Mouse (Mus musculus) forebrain, embryonic 12.5 days (tissue): ENCODE measurements around the gene Casp9. TPM values are rescaled to one million over a fixed set of nuclear protein-coding genes. Genes with fewer than 3 reads are reported as not detected.

Experiments
- ATAC-seq: fragments of 200-750 bp; cut with Nextera tagmentation; 2 replicates; pipeline ENCODE4 v1.8.0; 2017; ENCODE audit warnings: moderate TSS enrichment; ENCODE audit not compliant: low FRiP score
- H3K27ac ChIP-seq: fragments of 300-500 bp; sonication (generic); 2 replicates; pipeline ENCODE4 v1.5.1; 2016; ENCODE audit warnings: mild to moderate bottlenecking
- H3K27me3 ChIP-seq: fragments of 300-500 bp; sonication (generic); 2 replicates; pipeline ENCODE4 v1.6.1; 2016; ENCODE audit warnings: mild to moderate bottlenecking
- H3K36me3 ChIP-seq: fragments of 300-500 bp; sonication (generic); replicated peaks from 2 replicates; pipeline ENCODE4 v1.6.1; 2016; ENCODE audit warnings: mild to moderate bottlenecking
- H3K4me1 ChIP-seq: fragments of 300-500 bp; sonication (generic); 2 replicates; pipeline ENCODE4 v1.6.1; 2016
- H3K4me2 ChIP-seq: fragments of 300-500 bp; sonication (generic); 2 replicates; pipeline ENCODE4 v1.6.1; 2016; ENCODE audit warnings: mild to moderate bottlenecking, moderate library complexity
- H3K4me3 ChIP-seq: fragments of 300-500 bp; sonication (generic); replicated peaks from 2 replicates; pipeline ENCODE4 v1.5.1; 2016; ENCODE audit warnings: mild to moderate bottlenecking
- H3K9ac ChIP-seq: fragments of 300-500 bp; sonication (generic); 2 replicates; pipeline ENCODE4 v1.6.1; 2016; ENCODE audit warnings: mild to moderate bottlenecking
- H3K9me3 ChIP-seq: fragments of 300-500 bp; sonication (generic); 2 replicates; pipeline ENCODE4 v1.6.1; 2016
- WGBS: fragments of 180-500 bp; shearing (Covaris S2); methylation state at CpG from one replicate; pipeline ENCODE4 v1.1.7; 2016; 5-methylcytosine and 5-hydroxymethylcytosine counted together
- polyA plus RNA-seq: library from polyadenylated mRNA; unstranded; fragments of >200 nt; fragmentation: Nextera tagmentation; extraction: Ambion mirVana; gene quantifications from 2 replicates; pipeline ENCODE4 v1.2.1, GENCODE M21; 2016

Casp9 gene
- polyA plus RNA-seq, 1 experiment from 2014 or later, result 20.4 TPM

- ATAC-seq, result no peak
- no peaks in the 10 kb centered on the region for H3K27me3 ChIP-seq
- H3K9me3 ChIP-seq, result no peaks in the 10 kb centered on the region
- H3K36me3 ChIP-seq, result peaks cover 44% of the 10 kb centered on the region
- no peak overlapping the region for H3K27ac ChIP-seq
- no peak overlapping the region for H3K9ac ChIP-seq
- H3K4me1 ChIP-seq, result peaks cover 9% of the 10 kb centered on the region
- H3K4me3 ChIP-seq, result no peak overlapping the region
- WGBS, result 82% methylated on average over 6 of the region's 6 CpGs
- no peak overlapping the region for H3K4me2 ChIP-seq
These were observed 6.4 kb upstream of the Casp9 start for GRCm38 (mm10) chr4:141787046-141787445.

GRCm38 (mm10) chr4:141787462-141787861 is 6.0 kb upstream of the Casp9 start:
- Histone ChIP-seq H3K4me3 (no peak overlapping the region), H3K4me1 (peaks cover 9% of the 10 kb centered on the region), H3K4me2 (no peak overlapping the region), H3K27ac (no peak overlapping the region), H3K9ac (no peak overlapping the region), H3K36me3 (peaks cover 40% of the 10 kb centered on the region), H3K9me3 (no peaks in the 10 kb centered on the region), H3K27me3 (no peaks in the 10 kb centered on the region)
- WGBS, result 91% methylated on average over 7 of the region's 7 CpGs
- ATAC-seq, result no peak

- no peaks in the 10 kb centered on the region for H3K27me3 ChIP-seq
- H3K27ac ChIP-seq, result peak overlapping the region; percentile 72; the same call in 1 of the 2 replicates
- H3K4me3 ChIP-seq, result peak overlapping the region; percentile 96
- peak overlapping the region; percentile 81 for H3K4me2 ChIP-seq
- no peak for ATAC-seq
- H3K36me3 ChIP-seq, result peaks cover 20% of the 10 kb centered on the region
- peaks cover 20% of the 10 kb centered on the region for H3K4me1 ChIP-seq
- WGBS, result 55% methylated on average over 3 of the region's 3 CpGs
- no peaks in the 10 kb centered on the region for H3K9me3 ChIP-seq
- peak overlapping the region; percentile 94 for H3K9ac ChIP-seq
These were observed 3.7 kb upstream of the Casp9 start for GRCm38 (mm10) chr4:141789564-141790218.

- under 1% methylated on average over 41 of the region's 42 CpGs for WGBS
- H3K9me3 ChIP-seq, result no peaks in the 10 kb centered on the region
- H3K4me3 ChIP-seq, result peak within 1 kb of the TSS; percentile 96
- H3K36me3 ChIP-seq, result peaks cover 16% of the 10 kb centered on the region
- H3K4me1 ChIP-seq, result peaks cover 28% of the 10 kb centered on the region
- peak within 1 kb of the TSS; percentile 94 for H3K9ac ChIP-seq
- H3K27ac ChIP-seq, result peak within 1 kb of the TSS; percentile 72
- peak; percentile 89 for ATAC-seq
- peak within 1 kb of the TSS; percentile 81 for H3K4me2 ChIP-seq
- no peaks in the 10 kb centered on the region for H3K27me3 ChIP-seq
These were observed 2.9 kb upstream of the Casp9 start, which contains the start of gene Dnajc16 for GRCm38 (mm10) chr4:141790524-141790990. TSS of gene Dnajc16 (minus strand) at chr4:141790931.

GRCm38 (mm10) chr4:141791486-141791885 is 1.9 kb upstream of the Casp9 start:
- Histone ChIP-seq H3K36me3 (peaks cover 11% of the 10 kb centered on the region), H3K27ac (no peak overlapping the region), H3K9ac (no peak overlapping the region), H3K4me2 (no peak overlapping the region), H3K4me1 (peaks cover 32% of the 10 kb centered on the region), H3K9me3 (no peaks in the 10 kb centered on the region), H3K27me3 (no peaks in the 10 kb centered on the region), H3K4me3 (no peak overlapping the region)
- 90% methylated on average over 7 of the region's 7 CpGs for WGBS
- ATAC-seq, result no peak

- WGBS, result 81% methylated on average over 8 of the region's 8 CpGs
- Histone ChIP-seq H3K9me3 (no peaks in the 10 kb centered on the region), H3K4me3 (no peak overlapping the region), H3K27ac (no peak overlapping the region), H3K27me3 (no peaks in the 10 kb centered on the region), H3K4me2 (no peak overlapping the region), H3K36me3 (peaks cover 16% of the 10 kb centered on the region), H3K9ac (no peak overlapping the region), H3K4me1 (peaks cover 32% of the 10 kb centered on the region)
- no peak for ATAC-seq
These were observed 1.5 kb upstream of the Casp9 start for GRCm38 (mm10) chr4:141791951-141792350.

- Histone ChIP-seq H3K9ac (peak overlapping the region; percentile 71), H3K4me2 (peak overlapping the region; percentile 65), H3K27me3 (no peaks in the 10 kb centered on the region), H3K27ac (peak overlapping the region; percentile 92), H3K36me3 (peaks cover 17% of the 10 kb centered on the region), H3K4me1 (peaks cover 32% of the 10 kb centered on the region), H3K4me3 (peak overlapping the region; percentile 68), H3K9me3 (no peaks in the 10 kb centered on the region)
- ATAC-seq, result no peak
- 12% methylated on average over 10 of the region's 10 CpGs for WGBS
These were observed 694 bp upstream of the Casp9 start for GRCm38 (mm10) chr4:141792554-141793281.

GRCm38 (mm10) chr4:141794152-141794535 is 732 bp downstream of the Casp9 start:
- no peaks in the 10 kb centered on the region for H3K27me3 ChIP-seq
- peak overlapping the region; percentile 71 for H3K9ac ChIP-seq
- peaks cover 23% of the 10 kb centered on the region for H3K36me3 ChIP-seq
- H3K4me2 ChIP-seq, result peak overlapping the region; percentile 65
- peaks cover 32% of the 10 kb centered on the region for H3K4me1 ChIP-seq
- ATAC-seq, result no peak
- 21% methylated on average over 5 of the region's 5 CpGs for WGBS
- H3K9me3 ChIP-seq, result no peaks in the 10 kb centered on the region
- H3K27ac ChIP-seq, result peak overlapping the region; percentile 92
- peak overlapping the region; percentile 68 for H3K4me3 ChIP-seq

GRCm38 (mm10) chr4:141796356-141796755 is 2.9 kb downstream of the Casp9 start:
- Histone ChIP-seq H3K9me3 (no peaks in the 10 kb centered on the region), H3K27ac (no peak overlapping the region), H3K9ac (no peak overlapping the region), H3K4me2 (no peak overlapping the region), H3K4me1 (peaks cover 22% of the 10 kb centered on the region), H3K36me3 (peaks cover 23% of the 10 kb centered on the region), H3K4me3 (no peak overlapping the region), H3K27me3 (no peaks in the 10 kb centered on the region)
- WGBS, result 93% methylated on average over 7 of the region's 7 CpGs
- ATAC-seq, result no peak

- WGBS, result 88% methylated on average over 4 of the region's 4 CpGs
- no peak overlapping the region for H3K9ac ChIP-seq
- no peak overlapping the region for H3K27ac ChIP-seq
- H3K9me3 ChIP-seq, result no peaks in the 10 kb centered on the region
- ATAC-seq, result no peak
- H3K4me1 ChIP-seq, result peaks cover 22% of the 10 kb centered on the region
- H3K36me3 ChIP-seq, result peaks cover 23% of the 10 kb centered on the region
- H3K4me3 ChIP-seq, result no peak overlapping the region
- H3K27me3 ChIP-seq, result no peaks in the 10 kb centered on the region
- H3K4me2 ChIP-seq, result no peak overlapping the region
These were observed 3.5 kb downstream of the Casp9 start for GRCm38 (mm10) chr4:141796954-141797353.

- Histone ChIP-seq H3K27me3 (no peaks in the 10 kb centered on the region), H3K4me3 (no peak overlapping the region), H3K9me3 (no peaks in the 10 kb centered on the region), H3K9ac (no peak overlapping the region), H3K27ac (no peak overlapping the region), H3K4me1 (peaks cover 22% of the 10 kb centered on the region), H3K4me2 (no peak overlapping the region), H3K36me3 (peaks cover 23% of the 10 kb centered on the region)
- ATAC-seq, result no peak
- WGBS, result 94% methylated on average over 5 of the region's 5 CpGs
These were observed 4.1 kb downstream of the Casp9 start for GRCm38 (mm10) chr4:141797545-141797944.

GRCm38 (mm10) chr4:141804105-141804504 is 10.7 kb downstream of the Casp9 start:
- Histone ChIP-seq H3K27ac (no peak overlapping the region), H3K4me1 (no peaks in the 10 kb centered on the region), H3K4me2 (no peak overlapping the region), H3K27me3 (no peaks in the 10 kb centered on the region), H3K4me3 (no peak overlapping the region), H3K36me3 (peaks cover 60% of the 10 kb centered on the region), H3K9me3 (no peaks in the 10 kb centered on the region), H3K9ac (no peak overlapping the region)
- 91% methylated on average over 4 of the region's 4 CpGs for WGBS
- no peak for ATAC-seq
